Mouse (Mus musculus) heart, embryonic 16.5 days (tissue): ENCODE data around the gene Gatad2b. TPM values are rescaled to one million over a fixed set of nuclear protein-coding genes. Genes with fewer than 3 reads are reported as not detected.

Experiments used
- ATAC-seq: fragments of 200-750 bp; cut with Nextera tagmentation; replicated peaks from 2 replicates; pipeline ENCODE4 v1.8.0; 2017; ENCODE audit warnings: moderate number of reproducible peaks; ENCODE audit not compliant: insufficient read depth, low FRiP score; ENCODE audit errors: extremely low read depth
- H3K27ac ChIP-seq: fragments of 300-500 bp; sonication (generic); 2 replicates; pipeline ENCODE4 v1.5.1; 2014; ENCODE audit warnings: mild to moderate bottlenecking, low read length, control low read depth, moderate library complexity
- H3K27me3 ChIP-seq: fragments of 300-500 bp; sonication (generic); 2 replicates; pipeline ENCODE4 v1.6.1; 2014; ENCODE audit warnings: low read length, mixed read lengths; ENCODE audit not compliant: control insufficient read depth, insufficient read depth
- H3K36me3 ChIP-seq: fragments of 300-500 bp; sonication (generic); 2 replicates; pipeline ENCODE4 v1.6.1; 2014; ENCODE audit not compliant: control insufficient read depth, insufficient read depth
- H3K4me1 ChIP-seq: fragments of 300-500 bp; sonication (generic); 2 replicates; pipeline ENCODE4 v1.6.1; 2014; ENCODE audit warnings: low read length, mixed read lengths; ENCODE audit not compliant: control insufficient read depth, insufficient read depth
- H3K4me2 ChIP-seq: fragments of 300-500 bp; sonication (generic); 2 replicates; pipeline ENCODE4 v1.6.1; 2014; ENCODE audit warnings: low read depth, mild to moderate bottlenecking, control low read depth, low read length
- H3K4me3 ChIP-seq: fragments of 300-500 bp; sonication (generic); 2 replicates; pipeline ENCODE4 v1.5.1; 2014; ENCODE audit warnings: mild to moderate bottlenecking, control low read depth, low read length
- H3K9ac ChIP-seq: fragments of 300-500 bp; sonication (generic); 2 replicates; pipeline ENCODE4 v1.6.1; 2014; ENCODE audit warnings: low read length, control low read depth
- H3K9me3 ChIP-seq: fragments of 300-500 bp; sonication (generic); replicated peaks from 2 replicates; pipeline ENCODE4 v1.6.1; 2016; ENCODE audit warnings: low read length; ENCODE audit not compliant: control insufficient read depth
- WGBS: fragments of 180-500 bp; shearing (Covaris S2); extraction: QIAGEN DNeasy Blood & Tissue Kit; methylation state at CpG from one replicate; pipeline ENCODE4 v1.1.7; 2014; 5-methylcytosine and 5-hydroxymethylcytosine counted together
- polyA plus RNA-seq: library from polyadenylated mRNA; unstranded; fragments of >200 nt; fragmentation: Nextera tagmentation; extraction: Ambion mirVana; gene quantifications from 2 replicates; pipeline ENCODE4 v1.2.1, GENCODE M21; 2015

The Gatad2b gene
- polyA plus RNA-seq, 1 experiment from 2014 or later: 8.7 TPM

- H3K27me3 ChIP-seq: no peaks in the 10 kb centered on the region
- peak overlapping the region; percentile 99 for H3K27ac ChIP-seq
- 33% methylated on average over 10 of the region's 10 CpGs for WGBS
- no peak for ATAC-seq
- peak overlapping the region; percentile 81 for H3K4me3 ChIP-seq
- H3K36me3 ChIP-seq: peaks cover 37% of the 10 kb centered on the region
- peak overlapping the region; percentile 96 for H3K9ac ChIP-seq
- H3K4me2 ChIP-seq: peak overlapping the region; percentile 88
- no peaks in the 10 kb centered on the region for H3K9me3 ChIP-seq
- peaks cover 16% of the 10 kb centered on the region for H3K4me1 ChIP-seq
Observed at GRCm38 (mm10) chr3:90264687-90265033, 28.3 kb upstream of the Gatad2b start.

- H3K27me3 ChIP-seq: no peaks in the 10 kb centered on the region
Observed at GRCm38 (mm10) chr3:90265034-90265931, 27.7 kb upstream of the Gatad2b start, which contains the start of gene Dennd4b. Dennd4b (plus strand) TSS chr3:90265185.

DNA sequence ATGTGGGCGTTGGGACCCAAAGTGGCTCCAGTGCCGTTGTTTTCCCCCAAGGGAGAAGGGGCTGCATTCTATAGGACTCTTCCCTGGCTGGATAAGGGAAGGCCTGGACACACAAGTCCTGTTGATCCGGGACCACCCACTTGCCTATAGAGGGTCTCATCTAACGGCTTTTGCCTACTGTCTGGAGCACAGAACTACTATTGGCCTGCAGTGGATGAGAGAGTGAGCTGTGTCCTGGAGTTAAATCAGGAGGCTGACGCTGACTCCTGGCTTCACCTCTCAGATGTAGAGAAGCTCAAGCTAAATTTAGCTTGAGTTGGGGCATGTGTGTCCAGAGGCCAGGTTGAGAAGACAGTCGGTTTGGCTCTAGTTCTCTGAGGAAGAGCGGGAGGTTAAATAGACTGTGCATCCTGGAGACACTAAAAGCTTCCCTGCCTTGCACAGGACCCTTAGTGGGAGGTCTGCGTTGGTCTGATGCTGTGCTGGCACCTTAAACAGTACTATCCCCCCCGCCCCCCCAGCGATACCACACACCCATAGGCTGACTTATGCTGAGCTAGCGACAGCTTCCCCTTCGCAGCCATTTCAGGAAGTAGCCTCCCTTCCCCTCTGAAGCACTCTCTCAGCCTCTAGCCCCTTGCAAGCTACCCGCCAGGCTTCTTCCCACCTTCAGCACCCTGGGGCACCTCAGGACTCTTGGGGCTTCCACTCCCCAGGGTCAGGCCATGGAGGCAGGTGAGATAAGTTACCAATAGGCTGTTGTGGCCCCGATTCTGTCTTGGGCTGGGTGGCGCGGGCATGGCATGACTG lies 26.8 kb upstream of the Gatad2b start:
- H3K4me1 ChIP-seq: peaks cover 16% of the 10 kb centered on the region
- no peaks in the 10 kb centered on the region for H3K27me3 ChIP-seq
- peak overlapping the region; percentile 96 for H3K9ac ChIP-seq
- H3K4me3 ChIP-seq: peak overlapping the region; percentile 81
- H3K4me2 ChIP-seq: peak overlapping the region; percentile 88
- H3K36me3 ChIP-seq: peaks cover 25% of the 10 kb centered on the region
- H3K27ac ChIP-seq: peak overlapping the region; percentile 99
- H3K9me3 ChIP-seq: no peaks in the 10 kb centered on the region
- ATAC-seq: peak; percentile 53
- WGBS: 14% methylated on average over 16 of the region's 16 CpGs

More at GRCm38 (mm10) chr3:90265034-90265931, 27.7 kb upstream of the Gatad2b start, which contains the start of gene Dennd4b:
- Histone ChIP-seq H3K36me3 (peaks cover 30% of the 10 kb centered on the region), H3K4me3 (peak within 1 kb of the TSS; percentile 81), H3K9ac (peak within 1 kb of the TSS; percentile 96), H3K4me1 (peaks cover 16% of the 10 kb centered on the region), H3K27ac (peak within 1 kb of the TSS; percentile 99), H3K9me3 (no peaks in the 10 kb centered on the region), H3K4me2 (peak within 1 kb of the TSS; percentile 88)
- under 1% methylated on average over 72 of the region's 87 CpGs for WGBS
- ATAC-seq: peak; percentile 89

DNA sequence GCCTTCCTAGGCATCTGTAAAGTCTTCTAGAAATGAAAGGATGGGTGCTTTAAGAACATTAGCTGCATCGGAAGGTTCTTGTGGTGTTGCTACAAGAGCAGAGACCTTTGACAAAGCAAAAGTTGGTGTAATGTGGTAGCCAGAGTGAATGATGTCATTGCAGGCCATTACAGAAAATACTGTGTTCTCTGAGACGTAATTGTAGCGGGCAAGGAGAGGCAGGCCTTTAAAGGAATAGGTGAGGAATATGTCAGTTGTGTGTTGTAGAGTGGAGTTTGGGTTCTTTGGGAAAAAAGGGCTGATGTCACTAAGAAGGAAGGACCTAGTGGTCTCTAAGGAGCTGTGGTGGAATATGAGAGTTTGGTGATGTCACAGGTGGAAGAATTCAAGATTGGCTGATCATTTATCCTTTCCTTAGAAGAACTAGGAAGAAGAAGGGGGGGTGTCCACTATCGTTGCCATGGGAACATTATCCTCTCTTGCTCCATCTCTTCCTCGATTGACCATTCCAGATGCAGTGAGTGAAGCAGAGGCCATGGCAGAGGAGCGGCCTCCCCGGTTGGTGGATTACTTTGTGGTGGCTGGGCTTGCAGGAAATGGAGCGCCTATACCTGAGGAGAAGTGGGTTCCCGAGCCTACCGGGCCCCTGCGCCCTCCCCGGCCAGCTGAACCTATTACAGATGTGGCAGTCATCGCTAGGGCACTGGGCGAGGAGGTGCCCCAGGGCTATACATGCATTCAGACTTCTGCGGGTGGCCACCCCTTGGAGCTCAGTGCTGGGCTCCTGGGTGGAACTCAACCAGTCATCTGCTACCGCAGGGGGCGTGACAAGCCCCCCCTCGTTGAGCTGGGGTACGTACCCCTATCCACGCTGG lies 25.8 kb upstream of the Gatad2b start:
- Histone ChIP-seq H3K4me1 (peaks cover 16% of the 10 kb centered on the region), H3K4me3 (peak overlapping the region; percentile 81), H3K27me3 (no peaks in the 10 kb centered on the region), H3K27ac (peak overlapping the region; percentile 99), H3K4me2 (peak overlapping the region; percentile 88), H3K9ac (peak overlapping the region; percentile 96), H3K36me3 (peaks cover 20% of the 10 kb centered on the region), H3K9me3 (no peaks in the 10 kb centered on the region)
- no peak for ATAC-seq
- WGBS: 92% methylated on average over 20 of the region's 20 CpGs

DNA sequence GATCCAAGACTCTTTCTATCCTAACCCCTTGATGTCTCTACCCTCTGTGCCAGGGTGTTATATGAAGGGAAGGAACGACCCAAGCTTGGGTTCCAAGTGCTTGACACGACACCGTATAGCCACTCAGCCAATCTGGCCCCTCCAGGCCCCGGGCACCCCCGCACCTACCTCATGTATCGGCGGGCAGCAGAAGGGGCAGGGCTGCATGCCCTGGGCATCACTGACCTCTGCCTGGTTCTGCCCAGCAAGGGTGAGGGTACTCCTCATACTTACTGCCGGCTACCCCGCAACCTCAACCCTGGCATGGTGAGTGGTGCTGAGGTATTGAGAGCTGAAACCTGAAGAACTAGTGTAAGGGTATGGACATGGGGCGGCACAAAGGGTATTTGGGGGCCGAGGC lies 24.8 kb upstream of the Gatad2b start:
- Histone ChIP-seq H3K4me2 (no peak overlapping the region), H3K4me1 (peaks cover 16% of the 10 kb centered on the region), H3K36me3 (peaks cover 25% of the 10 kb centered on the region), H3K4me3 (no peak overlapping the region), H3K27ac (no peak overlapping the region), H3K9me3 (no peaks in the 10 kb centered on the region), H3K9ac (no peak overlapping the region), H3K27me3 (no peaks in the 10 kb centered on the region)
- 93% methylated on average over 11 of the region's 11 CpGs for WGBS
- no peak for ATAC-seq

- no peak overlapping the region for H3K9ac ChIP-seq
- ATAC-seq: no peak
- no peaks in the 10 kb centered on the region for H3K9me3 ChIP-seq
- H3K4me2 ChIP-seq: no peak overlapping the region
- H3K4me3 ChIP-seq: no peak overlapping the region
- H3K27me3 ChIP-seq: no peaks in the 10 kb centered on the region
- H3K27ac ChIP-seq: no peak overlapping the region
- WGBS: 88% methylated on average over 16 of the region's 16 CpGs
- peaks cover 22% of the 10 kb centered on the region for H3K36me3 ChIP-seq
- peaks cover 16% of the 10 kb centered on the region for H3K4me1 ChIP-seq
Observed at GRCm38 (mm10) chr3:90268971-90269370, 24.0 kb upstream of the Gatad2b start.

GRCm38 (mm10) chr3:90270784-90271183 lies 22.2 kb upstream of the Gatad2b start:
- H3K9me3 ChIP-seq: no peaks in the 10 kb centered on the region
- H3K27me3 ChIP-seq: no peaks in the 10 kb centered on the region
- WGBS: 93% methylated on average over 8 of the region's 8 CpGs
- no peak overlapping the region for H3K9ac ChIP-seq
- H3K27ac ChIP-seq: no peak overlapping the region
- H3K4me2 ChIP-seq: no peak overlapping the region
- H3K4me3 ChIP-seq: no peak overlapping the region
- H3K36me3 ChIP-seq: peaks cover 26% of the 10 kb centered on the region
- no peak for ATAC-seq
- peaks cover 10% of the 10 kb centered on the region for H3K4me1 ChIP-seq

GRCm38 (mm10) chr3:90272170-90272569 lies 20.8 kb upstream of the Gatad2b start:
- WGBS: 64% methylated on average over 9 of the region's 9 CpGs
- no peak for ATAC-seq

More at GRCm38 (mm10) chr3:90272170-90272569, 20.8 kb upstream of the Gatad2b start:
- Histone ChIP-seq H3K4me2 (no peak overlapping the region), H3K9me3 (no peaks in the 10 kb centered on the region), H3K27ac (no peak overlapping the region), H3K9ac (no peak overlapping the region), H3K27me3 (no peaks in the 10 kb centered on the region), H3K4me1 (peaks cover 3% of the 10 kb centered on the region), H3K4me3 (no peak overlapping the region), H3K36me3 (peaks cover 36% of the 10 kb centered on the region)
